Mouse (Mus musculus): ENCODE data around the gene Mink1. TPM values are rescaled to one million over a fixed set of nuclear protein-coding genes. Genes with fewer than 3 reads are reported as not detected.
"Not testable (repeated sequence)": the region's sequence is repeated elsewhere in the genome, so short reads cannot be mapped to it uniquely, and the experiment has no call there.

Mink1 gene
- polyA plus RNA-seq (2012; rRNA removed) = 285 and 322 TPM in 2 replicates

- DNase-seq (ENCODE audit: extremely low spot score in 1 of 2, low spot score in 1 of 2) = peak; percentile 89 to 91
Measured at GRCm38 (mm10) chr11:70562287-70562994, at the start of gene Mink1. Gene Mink1, plus strand, starts transcription at chr11:70562881.

DNA sequence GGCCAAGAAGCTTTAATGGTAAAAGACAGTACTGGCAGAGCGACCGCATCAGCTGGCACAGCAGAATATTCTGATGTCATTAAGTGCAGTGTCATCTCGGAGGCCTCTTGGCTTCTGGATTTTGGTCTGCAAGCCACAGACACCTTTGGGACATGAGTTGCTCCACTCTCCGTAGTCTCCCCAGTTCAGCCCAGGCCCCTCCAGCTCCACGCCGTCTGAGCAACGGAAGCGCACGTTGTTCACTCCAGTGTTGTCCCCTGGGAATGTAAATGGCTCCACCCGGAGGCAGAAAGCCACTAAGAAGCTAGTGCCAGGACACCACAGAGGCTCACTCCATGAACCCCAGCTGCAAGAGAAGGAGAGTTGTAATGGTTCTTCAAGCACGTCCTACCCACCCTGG lies 49.2 kb upstream of the Mink1 start:
- DNase-seq (ENCODE audit: extremely low spot score in 1 of 2, low spot score in 1 of 2) = no peak

GRCm38 (mm10) chr11:70514288-70514687 lies 48.4 kb upstream of the Mink1 start, which contains the start of gene Vmo1:
Gene Vmo1, minus strand, starts transcription at chr11:70514616.
- DNase-seq (ENCODE audit: extremely low spot score in 1 of 2, low spot score in 1 of 2) = no peak

- DNase-seq (ENCODE audit: extremely low spot score in 1 of 2, low spot score in 1 of 2) = peak in 1 of 2 experiments; percentile 66
Measured at GRCm38 (mm10) chr11:70516352-70516751, 46.3 kb upstream of the Mink1 start.

- DNase-seq (ENCODE audit: extremely low spot score in 1 of 2, low spot score in 1 of 2) = no peak
Measured at GRCm38 (mm10) chr11:70518436-70518835, 44.2 kb upstream of the Mink1 start.

GRCm38 (mm10) chr11:70518923-70519322 lies 43.8 kb upstream of the Mink1 start, which contains the start of gene Gltpd2:
Gene Gltpd2, plus strand, starts transcription at chr11:70519196.
- no peak for DNase-seq (ENCODE audit: extremely low spot score in 1 of 2, low spot score in 1 of 2)

DNA sequence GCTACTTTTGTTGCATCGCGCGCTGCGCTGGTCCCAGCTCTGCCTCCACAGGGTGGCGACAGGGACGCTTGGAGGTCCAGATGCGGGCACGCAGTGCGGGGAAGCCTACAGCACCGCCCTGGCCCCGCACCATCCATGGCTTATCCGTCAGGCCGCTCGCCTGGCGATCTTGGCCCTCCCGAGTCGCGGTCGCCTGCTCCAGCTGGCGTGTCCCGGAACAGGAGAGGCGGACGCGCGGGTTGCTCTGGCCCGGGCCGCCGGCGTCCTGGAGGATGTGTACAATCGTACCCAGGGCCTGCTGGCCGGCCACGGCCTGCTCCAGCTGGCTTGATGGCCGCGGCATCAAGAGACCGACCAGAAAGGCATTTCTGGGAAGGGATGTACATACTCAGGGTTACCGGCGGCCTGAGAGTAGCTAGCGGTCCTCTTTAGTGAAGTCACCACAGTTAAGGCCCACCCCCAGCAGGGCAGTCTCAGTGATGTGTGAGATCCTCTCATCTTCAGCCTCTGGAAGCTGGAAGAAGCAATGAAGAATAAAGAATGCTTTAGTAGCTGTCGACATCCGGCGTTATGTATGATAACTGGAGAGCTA lies 42.4 kb upstream of the Mink1 start:
- DNase-seq (ENCODE audit: extremely low spot score in 1 of 2, low spot score in 1 of 2) = no peak

DNA sequence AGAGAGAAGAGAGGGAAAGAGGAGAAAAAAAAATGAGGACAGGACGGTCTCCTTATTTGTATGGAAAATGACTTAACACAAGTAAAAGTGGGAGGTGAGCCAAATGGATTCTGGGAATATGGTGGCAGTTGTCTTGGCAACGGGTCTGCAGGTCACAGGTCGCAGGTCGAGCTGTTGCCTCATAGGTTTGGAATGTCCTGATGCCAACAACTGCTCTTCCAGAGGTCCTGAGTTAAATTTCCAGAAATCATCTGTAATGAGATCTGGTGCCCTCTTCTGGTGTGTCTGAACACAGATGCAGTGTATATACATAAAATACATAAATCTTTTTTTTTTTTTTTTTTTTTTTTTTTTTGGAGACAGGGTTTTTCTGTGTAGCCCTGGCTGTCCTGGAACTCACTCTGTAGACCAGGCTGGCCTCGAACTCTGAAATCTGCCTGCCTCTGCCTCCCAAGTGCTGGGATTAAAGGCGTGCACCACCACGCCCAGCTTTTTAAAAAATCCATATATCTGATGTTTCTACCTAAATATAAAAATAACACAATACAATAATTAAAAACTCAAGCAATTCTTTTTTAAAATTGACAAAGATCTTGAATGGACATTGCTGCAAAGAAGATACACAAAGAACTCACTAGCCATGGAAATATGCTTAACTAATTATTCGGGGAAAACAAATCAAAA lies 39.2 kb upstream of the Mink1 start:
- DNase-seq (ENCODE audit: extremely low spot score in 1 of 2, low spot score in 1 of 2) = not testable (repeated sequence)

DNA sequence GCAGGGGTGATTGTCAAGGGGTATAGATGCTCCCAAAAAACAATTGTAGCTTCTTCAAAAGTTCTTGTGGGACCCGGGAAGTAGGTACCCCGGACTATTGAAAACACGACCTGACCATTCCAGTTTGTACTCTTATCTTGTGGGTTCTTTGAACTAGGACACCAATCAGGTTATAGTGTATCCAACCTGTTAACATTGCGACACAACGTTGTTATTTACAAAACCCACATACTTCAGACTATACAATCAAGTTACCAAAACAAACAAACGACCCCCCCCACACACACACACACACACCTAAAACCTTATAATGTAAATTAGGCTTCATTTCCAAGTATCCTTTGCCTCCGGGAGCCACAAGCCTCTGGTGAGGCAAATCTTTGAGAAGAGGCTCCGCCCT lies 37.9 kb upstream of the Mink1 start:
- DNase-seq (ENCODE audit: extremely low spot score in 1 of 2, low spot score in 1 of 2) = no peak

DNA sequence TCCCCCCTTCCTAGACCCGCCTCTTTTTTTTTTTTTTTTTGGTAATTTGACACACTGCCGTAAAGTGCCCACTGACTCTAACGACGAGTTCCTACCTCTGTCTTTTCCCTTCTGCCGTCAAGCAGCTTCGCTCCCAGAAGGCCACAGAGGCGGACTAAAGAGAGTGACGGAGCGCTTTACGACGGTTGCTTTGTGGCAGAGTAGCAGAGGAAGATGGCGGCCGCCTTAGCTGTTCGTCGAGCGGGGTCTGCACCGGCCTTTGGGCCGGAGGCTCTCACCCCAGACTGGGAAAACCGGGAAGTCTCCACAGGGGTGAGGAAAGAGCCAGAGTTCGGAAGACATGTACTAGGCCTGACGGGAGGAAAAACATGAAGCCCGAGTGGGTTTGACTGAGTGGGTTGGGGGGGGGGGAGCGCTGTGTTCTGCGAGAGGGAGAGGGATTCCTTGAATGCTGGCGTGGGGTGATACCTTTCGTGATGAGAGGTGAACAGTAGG lies 37.5 kb upstream of the Mink1 start, which contains the start of gene Psmb6:
Psmb6 (plus strand) TSS at position 184 of the 495 bp plus-strand sequence.
- peak; percentile 96 for DNase-seq (ENCODE audit: extremely low spot score in 1 of 2, low spot score in 1 of 2)

DNA sequence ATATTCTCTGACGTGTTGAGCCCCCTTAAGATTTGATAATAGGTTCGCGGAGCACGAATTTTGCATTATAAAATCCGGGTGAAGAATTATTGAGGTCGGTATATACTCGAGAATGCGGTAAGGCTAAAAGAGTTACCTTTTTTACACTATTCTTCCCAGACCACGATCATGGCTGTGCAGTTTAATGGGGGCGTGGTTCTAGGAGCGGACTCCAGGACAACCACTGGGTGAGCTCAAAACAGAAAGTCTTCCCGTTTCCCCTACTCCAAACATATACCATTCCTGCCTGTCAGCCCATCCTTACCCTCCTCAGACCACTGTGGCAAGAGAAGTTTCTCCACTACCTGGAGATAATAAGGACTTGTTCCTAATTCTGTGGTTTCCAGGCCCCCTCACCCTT lies 37.0 kb upstream of the Mink1 start:
- DNase-seq (ENCODE audit: extremely low spot score in 1 of 2, low spot score in 1 of 2) = no peak

DNA sequence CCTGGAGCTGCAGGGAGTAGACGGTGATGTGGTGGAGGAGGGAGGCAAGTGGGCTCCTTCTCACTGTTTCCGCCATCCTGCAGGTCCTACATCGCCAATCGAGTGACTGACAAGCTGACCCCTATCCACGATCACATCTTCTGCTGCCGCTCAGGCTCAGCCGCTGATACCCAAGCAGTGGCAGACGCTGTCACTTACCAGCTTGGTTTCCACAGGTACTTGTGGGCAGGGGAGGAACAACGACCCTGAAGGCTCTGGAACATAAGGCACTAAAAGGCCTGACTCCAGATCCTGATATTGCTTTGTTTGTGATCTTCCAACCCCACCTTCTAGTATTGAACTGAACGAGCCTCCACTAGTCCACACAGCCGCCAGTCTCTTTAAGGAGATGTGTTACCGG lies 36.5 kb upstream of the Mink1 start:
- no peak for DNase-seq (ENCODE audit: extremely low spot score in 1 of 2, low spot score in 1 of 2)

DNA sequence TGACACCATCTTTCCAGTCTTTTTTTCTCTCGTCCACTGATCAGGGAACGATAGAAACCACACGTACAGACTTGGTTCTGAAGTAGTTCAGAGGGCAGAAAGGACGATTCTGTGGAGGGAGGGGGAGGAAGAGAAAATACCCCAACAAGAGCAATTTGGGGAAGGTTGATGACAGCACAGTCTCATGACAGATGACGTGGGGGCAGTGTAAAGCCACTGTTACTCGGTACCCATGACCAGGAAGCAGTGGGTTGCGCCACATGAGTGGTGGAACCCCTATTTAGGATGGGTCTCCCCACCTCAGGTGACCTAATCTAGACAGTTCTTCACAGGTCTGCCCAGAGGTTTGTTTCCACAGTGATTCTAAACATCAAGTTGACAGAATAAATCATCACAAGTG lies 34.1 kb upstream of the Mink1 start:
- DNase-seq (ENCODE audit: extremely low spot score in 1 of 2, low spot score in 1 of 2) = no peak

DNA sequence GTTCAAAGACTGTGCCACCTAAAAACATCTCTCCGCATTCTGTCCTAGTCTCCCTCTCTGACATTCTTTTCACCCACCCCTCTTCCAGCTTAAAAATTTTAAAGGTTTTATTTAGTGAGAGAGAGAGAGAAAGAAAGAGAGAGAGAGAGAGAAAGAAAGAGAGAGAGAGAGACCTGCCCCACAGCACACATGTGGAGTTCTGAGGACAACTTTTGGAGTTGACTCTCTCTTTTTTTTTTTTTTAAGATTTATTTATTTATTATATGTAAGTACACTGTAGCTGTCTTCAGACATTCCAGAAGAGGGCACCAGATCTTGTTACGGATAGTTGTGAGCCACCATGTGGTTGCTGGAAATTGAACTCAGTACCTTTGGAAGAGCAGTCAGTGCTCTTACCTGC lies 31.6 kb upstream of the Mink1 start:
- DNase-seq (ENCODE audit: extremely low spot score in 1 of 2, low spot score in 1 of 2) = not testable (repeated sequence)

- DNase-seq (ENCODE audit: extremely low spot score in 1 of 2, low spot score in 1 of 2) = no peak
Measured at GRCm38 (mm10) chr11:70532839-70533238, 29.8 kb upstream of the Mink1 start, which contains the start of gene Gm40193. Gene Gm40193, minus strand, starts transcription at chr11:70532939.

- DNase-seq (ENCODE audit: extremely low spot score in 1 of 2, low spot score in 1 of 2) = no peak
Measured at GRCm38 (mm10) chr11:70539423-70539822, 23.3 kb upstream of the Mink1 start.

- DNase-seq (ENCODE audit: extremely low spot score in 1 of 2, low spot score in 1 of 2) = peak; percentile 43 to 76
Measured at GRCm38 (mm10) chr11:70539877-70540587, 22.6 kb upstream of the Mink1 start, which contains the start of gene Pld2. Gene Pld2, plus strand, starts transcription at chr11:70540064.

DNA sequence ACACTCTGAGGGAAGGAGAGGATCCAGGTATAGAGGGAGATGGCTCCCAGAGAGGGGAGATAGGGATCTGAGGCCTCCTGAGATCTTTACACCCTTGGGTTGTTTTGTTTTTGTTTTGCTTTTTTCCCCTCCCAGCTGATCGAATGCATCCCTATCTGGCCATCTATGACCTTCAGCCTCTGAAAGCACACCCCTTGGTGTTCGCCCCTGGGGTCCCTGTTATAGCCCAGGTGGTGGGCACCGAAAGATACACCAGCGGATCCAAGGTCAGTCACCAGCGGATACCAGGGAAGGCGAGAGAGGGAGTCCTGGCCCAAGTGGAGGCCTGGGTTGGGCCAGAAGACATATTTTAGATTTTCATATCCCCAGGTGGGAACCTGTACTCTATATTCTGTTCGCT lies 21.8 kb upstream of the Mink1 start:
- no peak for DNase-seq (ENCODE audit: extremely low spot score in 1 of 2, low spot score in 1 of 2)

GRCm38 (mm10) chr11:70541415-70541814 lies 21.3 kb upstream of the Mink1 start:
- peak in 1 of 2 experiments; percentile 42 for DNase-seq (ENCODE audit: extremely low spot score in 1 of 2, low spot score in 1 of 2)

DNA sequence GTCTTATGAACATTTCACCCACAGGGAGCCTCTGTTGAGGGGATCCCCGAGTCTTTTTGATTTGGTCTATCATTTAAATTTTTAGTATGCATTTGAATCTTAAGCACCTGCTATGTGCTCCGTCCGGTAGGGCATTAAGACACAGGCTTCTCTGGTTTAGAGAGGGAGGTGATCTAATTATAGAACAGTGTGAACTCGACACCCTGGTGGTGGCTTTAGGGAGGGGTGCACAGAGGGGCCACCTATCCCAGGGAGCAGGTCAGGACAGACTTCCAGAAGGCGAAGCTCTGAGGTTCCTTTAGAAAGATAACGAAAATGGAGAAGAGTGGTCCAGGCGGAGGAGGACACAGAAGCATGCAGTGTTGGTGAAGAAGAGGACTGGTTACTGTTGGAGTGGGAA lies 18.2 kb upstream of the Mink1 start:
- no peak for DNase-seq (ENCODE audit: extremely low spot score in 1 of 2, low spot score in 1 of 2)

GRCm38 (mm10) chr11:70551526-70551925 lies 11.2 kb upstream of the Mink1 start:
- no peak for DNase-seq (ENCODE audit: extremely low spot score in 1 of 2, low spot score in 1 of 2)
